Mouse (Mus musculus) neural tube, embryonic 13.5 days (tissue): ENCODE measurements around the gene Sdk2. TPM values are rescaled to one million over a fixed set of nuclear protein-coding genes. Genes with fewer than 3 reads are reported as not detected.
A peak's percentile ranks its signal among the peaks of the same experiment; 100 is the strongest.

ENCODE experiments used
- ATAC-seq: fragments of 200-750 bp; cut with Nextera tagmentation; 2 replicates; pipeline ENCODE4 v1.8.0; 2017; ENCODE audit warnings: low read depth, mild to moderate bottlenecking, moderate TSS enrichment, moderate library complexity
- H3K27ac ChIP-seq: fragments of 300-500 bp; sonication (generic); replicated peaks from 2 replicates; pipeline ENCODE4 v1.5.1; 2015; ENCODE audit warnings: moderate library complexity, mild to moderate bottlenecking, inconsistent platforms
- H3K27me3 ChIP-seq: fragments of 300-500 bp; sonication (generic); 2 replicates; pipeline ENCODE4 v1.6.1; 2015; ENCODE audit warnings: mild to moderate bottlenecking, inconsistent platforms
- H3K36me3 ChIP-seq: fragments of 300-500 bp; sonication (generic); 2 replicates; pipeline ENCODE4 v1.6.1; 2015; ENCODE audit warnings: mild to moderate bottlenecking, inconsistent platforms
- H3K4me1 ChIP-seq: fragments of 300-500 bp; sonication (generic); replicated peaks from 2 replicates; pipeline ENCODE4 v1.6.1; 2015; ENCODE audit warnings: inconsistent platforms
- H3K4me2 ChIP-seq: fragments of 300-500 bp; sonication (generic); 2 replicates; pipeline ENCODE4 v1.6.1; 2015; ENCODE audit warnings: inconsistent platforms, mild to moderate bottlenecking, moderate library complexity
- H3K4me3 ChIP-seq: fragments of 300-500 bp; sonication (generic); 2 replicates; pipeline ENCODE4 v1.5.1; 2015; ENCODE audit warnings: mild to moderate bottlenecking, inconsistent platforms
- H3K9ac ChIP-seq: fragments of 300-500 bp; sonication (generic); 2 replicates; pipeline ENCODE4 v1.6.1; 2015; ENCODE audit warnings: moderate library complexity, mild to moderate bottlenecking, inconsistent platforms
- H3K9me3 ChIP-seq: fragments of 300-500 bp; sonication (generic); 2 replicates; pipeline ENCODE4 v1.6.1; 2016; ENCODE audit warnings: inconsistent platforms
- WGBS: fragments of 180-500 bp; shearing (Covaris S2); methylation state at CpG from one replicate; pipeline ENCODE4 v1.1.7; 2015; 5-methylcytosine and 5-hydroxymethylcytosine counted together
- polyA plus RNA-seq: library from polyadenylated mRNA; unstranded; fragments of >200 nt; fragmentation: Nextera tagmentation; extraction: Ambion mirVana; gene quantifications from 2 replicates; pipeline ENCODE4 v1.2.1, GENCODE M21; 2015

The Sdk2 gene
- polyA plus RNA-seq, 1 experiment from 2014 or later, result 4.7 TPM

- H3K4me2 ChIP-seq, result no peak overlapping the region
- H3K36me3 ChIP-seq, result 0 out of 2 replicates have a peak, but pooled peaks cover 10% of the 10 kb centered on the region
- H3K27ac ChIP-seq, result no peak overlapping the region
- no peak overlapping the region for H3K9ac ChIP-seq
- H3K27me3 ChIP-seq, result no peaks in the 10 kb centered on the region
- H3K9me3 ChIP-seq, result no peaks in the 10 kb centered on the region
- no peak for ATAC-seq
- H3K4me1 ChIP-seq, result peaks cover 3% of the 10 kb centered on the region; the same call in 1 of the 2 replicates
- H3K4me3 ChIP-seq, result no peak overlapping the region
- 78% methylated on average over 4 of the region's 4 CpGs for WGBS
Measured at GRCm38 (mm10) chr11:113816439-113816838, 250.4 kb downstream of the Sdk2 start.

- ATAC-seq, result no peak
- WGBS, result 64% methylated on average over 20 of the region's 20 CpGs
- Histone ChIP-seq H3K27ac (no peak overlapping the region), H3K4me3 (no peak overlapping the region), H3K9me3 (no peaks in the 10 kb centered on the region), H3K9ac (no peak overlapping the region), H3K27me3 (no peaks in the 10 kb centered on the region), H3K36me3 (no peaks in the 10 kb centered on the region), H3K4me2 (no peak overlapping the region), H3K4me1 (peaks cover 25% of the 10 kb centered on the region)
Measured at GRCm38 (mm10) chr11:113811546-113812339, 255.1 kb downstream of the Sdk2 start.

- Histone ChIP-seq H3K27ac (peak overlapping the region; percentile 50), H3K4me2 (no peak overlapping the region; the same call in 1 of the 2 replicates), H3K4me1 (peaks cover 34% of the 10 kb centered on the region), H3K9me3 (no peaks in the 10 kb centered on the region), H3K9ac (peak overlapping the region; percentile 35), H3K4me3 (no peak overlapping the region), H3K27me3 (no peaks in the 10 kb centered on the region), H3K36me3 (no peaks in the 10 kb centered on the region)
- ATAC-seq, result peak; percentile 84
- WGBS, result 36% methylated on average over 24 of the region's 24 CpGs
Measured at GRCm38 (mm10) chr11:113810638-113811545, 256.0 kb downstream of the Sdk2 start.

- no peaks in the 10 kb centered on the region for H3K27me3 ChIP-seq
- H3K27ac ChIP-seq, result peak overlapping the region; percentile 52
- H3K36me3 ChIP-seq, result 0 out of 2 replicates have a peak, but pooled peaks cover 3% of the 10 kb centered on the region
- ATAC-seq, result no peak
- H3K9ac ChIP-seq, result no peak overlapping the region
- no peak overlapping the region for H3K4me3 ChIP-seq
- H3K4me1 ChIP-seq, result peaks cover 43% of the 10 kb centered on the region
- H3K9me3 ChIP-seq, result no peaks in the 10 kb centered on the region
- WGBS, result 36% methylated on average over 9 of the region's 9 CpGs
- no peak overlapping the region for H3K4me2 ChIP-seq
Measured at GRCm38 (mm10) chr11:113807086-113807485, 259.8 kb downstream of the Sdk2 start.

GRCm38 (mm10) chr11:113806382-113807077 is 260.3 kb downstream of the Sdk2 start:
- no peaks in the 10 kb centered on the region for H3K27me3 ChIP-seq
- no peak for ATAC-seq
- H3K4me3 ChIP-seq, result no peak overlapping the region
- H3K4me2 ChIP-seq, result no peak overlapping the region
- no peaks in the 10 kb centered on the region for H3K9me3 ChIP-seq
- H3K4me1 ChIP-seq, result peaks cover 42% of the 10 kb centered on the region
- no peak overlapping the region for H3K9ac ChIP-seq
- 37% methylated on average over 9 of the region's 9 CpGs for WGBS
- 0 out of 2 replicates have a peak, but pooled peaks cover 3% of the 10 kb centered on the region for H3K36me3 ChIP-seq
- no peak overlapping the region for H3K27ac ChIP-seq

- Histone ChIP-seq H3K4me3 (no peak overlapping the region), H3K4me1 (peaks cover 39% of the 10 kb centered on the region), H3K36me3 (0 out of 2 replicates have a peak, but pooled peaks cover 3% of the 10 kb centered on the region), H3K27me3 (no peaks in the 10 kb centered on the region), H3K27ac (no peak overlapping the region), H3K9ac (no peak overlapping the region), H3K4me2 (no peak overlapping the region), H3K9me3 (no peaks in the 10 kb centered on the region)
- no peak for ATAC-seq
- 76% methylated on average over 10 of the region's 10 CpGs for WGBS
Measured at GRCm38 (mm10) chr11:113805974-113806373, 260.9 kb downstream of the Sdk2 start.

- H3K36me3 ChIP-seq, result 0 out of 2 replicates have a peak, but pooled peaks cover 6% of the 10 kb centered on the region
- no peaks in the 10 kb centered on the region for H3K9me3 ChIP-seq
- 74% methylated on average over 9 of the region's 9 CpGs for WGBS
Measured at GRCm38 (mm10) chr11:113803321-113803941, 263.4 kb downstream of the Sdk2 start.

GRCm38 (mm10) chr11:113802456-113802855 is 264.4 kb downstream of the Sdk2 start:
- no peak for ATAC-seq
- Histone ChIP-seq H3K4me3 (no peak overlapping the region), H3K9ac (no peak overlapping the region), H3K4me1 (peaks cover 45% of the 10 kb centered on the region), H3K27me3 (no peaks in the 10 kb centered on the region), H3K36me3 (0 out of 2 replicates have a peak, but pooled peaks cover 6% of the 10 kb centered on the region), H3K9me3 (no peaks in the 10 kb centered on the region), H3K4me2 (no peak overlapping the region), H3K27ac (no peak overlapping the region)
- 54% methylated on average over 12 of the region's 12 CpGs for WGBS

More at GRCm38 (mm10) chr11:113803321-113803941, 263.4 kb downstream of the Sdk2 start:
- Histone ChIP-seq H3K27ac (no peak overlapping the region), H3K9ac (no peak overlapping the region), H3K4me3 (no peak overlapping the region), H3K27me3 (no peaks in the 10 kb centered on the region), H3K4me2 (no peak overlapping the region), H3K4me1 (peaks cover 37% of the 10 kb centered on the region)
- no peak for ATAC-seq

- H3K4me2 ChIP-seq, result no peak overlapping the region
- 96% methylated on average over 12 of the region's 12 CpGs for WGBS
- H3K9me3 ChIP-seq, result no peaks in the 10 kb centered on the region
- H3K4me3 ChIP-seq, result no peak overlapping the region
- H3K36me3 ChIP-seq, result 0 out of 2 replicates have a peak, but pooled peaks cover 3% of the 10 kb centered on the region
- H3K27ac ChIP-seq, result no peak overlapping the region
- H3K4me1 ChIP-seq, result peaks cover 36% of the 10 kb centered on the region
- H3K27me3 ChIP-seq, result no peaks in the 10 kb centered on the region
- no peak overlapping the region for H3K9ac ChIP-seq
- ATAC-seq, result no peak
Measured at GRCm38 (mm10) chr11:113800026-113800425, 266.8 kb downstream of the Sdk2 start.

- Histone ChIP-seq H3K9me3 (no peaks in the 10 kb centered on the region), H3K27ac (no peak overlapping the region), H3K9ac (no peak overlapping the region), H3K27me3 (no peaks in the 10 kb centered on the region), H3K4me3 (no peak overlapping the region), H3K36me3 (peaks cover 10% of the 10 kb centered on the region; the same call in 1 of the 2 replicates), H3K4me2 (no peak overlapping the region), H3K4me1 (peaks cover 36% of the 10 kb centered on the region)
- WGBS, result 45% methylated on average over 14 of the region's 14 CpGs
- no peak for ATAC-seq
Measured at GRCm38 (mm10) chr11:113799041-113799447, 267.8 kb downstream of the Sdk2 start.

- peaks cover 13% of the 10 kb centered on the region for H3K36me3 ChIP-seq
- H3K9me3 ChIP-seq, result no peaks in the 10 kb centered on the region
- no peak overlapping the region for H3K4me3 ChIP-seq
- peak overlapping the region; percentile 38; the same call in 1 of the 2 replicates for H3K27ac ChIP-seq
- H3K4me2 ChIP-seq, result no peak overlapping the region
- 68% methylated on average over 6 of the region's 6 CpGs for WGBS
- H3K27me3 ChIP-seq, result no peaks in the 10 kb centered on the region
- ATAC-seq, result no peak
- H3K4me1 ChIP-seq, result peaks cover 36% of the 10 kb centered on the region
- H3K9ac ChIP-seq, result no peak overlapping the region
Measured at GRCm38 (mm10) chr11:113798011-113798410, 268.8 kb downstream of the Sdk2 start.
